Mouse (Mus musculus): ENCODE data around the gene Il11ra1. TPM values are rescaled to one million over a fixed set of nuclear protein-coding genes. Genes with fewer than 3 reads are reported as not detected.
A peak's percentile ranks its signal among the peaks of the same experiment; 100 is the strongest.
"Not testable (repeated sequence)": the region's sequence is repeated elsewhere in the genome, so short reads cannot be mapped to it uniquely, and the experiment has no call there.

The Il11ra1 gene
- total RNA-seq, 4 experiments from 2014 or later, result 41.4 to 51.9 (median 49.4) TPM

DNA sequence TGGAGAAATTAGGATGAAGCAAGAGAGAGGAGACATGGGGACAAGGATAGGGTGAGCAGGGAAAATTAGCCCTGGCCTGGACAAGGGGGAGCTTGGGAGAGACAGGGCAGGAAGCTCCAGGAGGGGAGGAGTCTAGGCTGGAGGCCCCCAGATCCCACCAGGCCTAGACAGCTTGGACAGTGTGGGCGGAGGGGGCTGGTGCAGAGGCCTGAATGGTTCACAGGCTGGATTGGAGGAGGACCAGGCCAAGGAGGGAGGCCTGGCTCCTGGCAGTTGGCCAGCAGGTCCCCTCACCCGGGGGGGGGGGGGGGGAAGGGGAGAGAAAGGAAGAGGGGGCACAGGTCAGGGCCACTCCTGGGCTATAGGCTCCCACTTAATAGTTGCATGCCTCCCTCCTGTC lies 20.5 kb upstream of the Il11ra1 start:
- DNase-seq (ENCODE audit: low spot score in 2 of 2), result no peak

- no peak for DNase-seq (ENCODE audit: low spot score in 2 of 2)
Observed at GRCm38 (mm10) chr4:41681176-41681575, 18.6 kb upstream of the Il11ra1 start.

DNA sequence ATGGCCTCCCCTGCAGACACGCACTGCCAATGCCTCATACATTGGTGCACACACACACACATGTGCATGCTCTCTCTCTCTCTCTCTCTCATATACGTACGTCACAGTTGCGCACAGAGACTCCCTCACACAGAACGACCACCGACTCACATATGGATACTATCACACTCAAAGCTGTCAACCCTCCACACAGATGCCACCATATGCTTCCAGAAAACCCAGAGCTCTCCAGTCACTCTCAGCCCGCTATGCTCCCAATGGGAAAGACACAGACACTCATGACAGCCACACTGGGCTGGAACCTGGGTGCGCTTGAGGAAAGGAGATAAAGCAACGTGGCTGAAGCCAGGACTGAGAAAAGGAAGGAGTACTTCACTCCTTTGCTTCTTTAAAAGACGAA lies 17.8 kb upstream of the Il11ra1 start:
- DNase-seq (ENCODE audit: low spot score in 2 of 2), result no peak

DNA sequence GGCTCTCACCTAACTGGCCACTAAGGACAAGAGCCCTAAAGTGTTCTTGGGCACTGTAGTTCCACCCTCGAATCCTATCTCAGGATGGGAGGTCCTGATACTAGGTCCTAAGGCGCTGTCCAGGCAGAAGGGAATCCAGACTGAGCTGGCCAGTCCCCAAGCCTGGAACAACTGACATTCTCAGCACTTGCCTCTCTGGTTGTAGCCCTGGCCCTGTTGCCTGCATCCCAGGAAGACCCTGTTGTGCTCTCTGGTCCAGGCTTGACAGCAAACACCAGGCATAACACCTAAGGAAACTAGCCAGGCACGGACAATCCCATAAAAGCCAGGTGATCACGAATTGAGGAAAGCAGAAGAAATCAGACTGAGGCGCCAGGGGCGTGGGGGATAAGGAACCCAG lies 17.0 kb upstream of the Il11ra1 start:
- DNase-seq (ENCODE audit: low spot score in 2 of 2), result no peak

GRCm38 (mm10) chr4:41683303-41683702 lies 16.5 kb upstream of the Il11ra1 start:
- DNase-seq (ENCODE audit: low spot score in 2 of 2), result not testable (repeated sequence)

DNA sequence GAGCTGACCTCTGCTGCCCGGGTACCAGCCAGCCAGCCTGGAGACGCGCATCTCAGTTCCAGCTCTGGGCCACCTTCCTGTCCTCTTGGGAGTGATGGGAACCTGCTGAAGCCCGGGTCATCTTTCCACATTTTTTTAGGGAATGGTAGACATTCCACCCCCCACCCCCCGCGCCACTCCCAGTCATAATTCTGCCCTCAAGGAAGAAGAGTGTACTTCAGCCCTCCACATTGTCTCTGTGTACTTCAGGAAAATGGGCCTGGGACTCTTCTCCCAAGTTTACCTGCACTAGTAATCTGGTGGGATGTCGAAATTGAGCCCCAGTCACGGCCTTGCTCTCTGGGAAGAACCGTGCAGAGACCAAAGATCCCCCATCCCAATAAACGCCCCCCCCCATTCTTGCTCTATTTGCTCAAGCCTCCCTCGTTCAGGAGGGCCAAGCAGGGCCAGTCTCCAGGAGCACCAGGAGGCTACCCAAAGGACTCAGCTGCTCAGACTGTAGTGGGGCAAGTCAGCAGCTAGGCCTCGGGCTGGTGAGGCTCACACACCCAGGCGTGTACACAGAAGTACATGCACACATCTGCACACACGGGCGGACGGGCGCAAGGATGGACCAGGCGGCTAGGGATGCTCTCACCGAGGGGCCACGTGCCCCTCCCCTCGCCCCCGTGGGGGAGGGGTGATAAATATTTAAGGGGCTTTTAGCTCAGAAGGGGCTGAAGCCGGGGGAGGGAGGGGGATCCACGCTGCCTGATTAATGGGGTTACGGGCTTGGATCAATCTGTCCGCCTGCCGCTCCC lies 15.5 kb upstream of the Il11ra1 start:
- not testable (repeated sequence) for DNase-seq (ENCODE audit: low spot score in 2 of 2)

DNA sequence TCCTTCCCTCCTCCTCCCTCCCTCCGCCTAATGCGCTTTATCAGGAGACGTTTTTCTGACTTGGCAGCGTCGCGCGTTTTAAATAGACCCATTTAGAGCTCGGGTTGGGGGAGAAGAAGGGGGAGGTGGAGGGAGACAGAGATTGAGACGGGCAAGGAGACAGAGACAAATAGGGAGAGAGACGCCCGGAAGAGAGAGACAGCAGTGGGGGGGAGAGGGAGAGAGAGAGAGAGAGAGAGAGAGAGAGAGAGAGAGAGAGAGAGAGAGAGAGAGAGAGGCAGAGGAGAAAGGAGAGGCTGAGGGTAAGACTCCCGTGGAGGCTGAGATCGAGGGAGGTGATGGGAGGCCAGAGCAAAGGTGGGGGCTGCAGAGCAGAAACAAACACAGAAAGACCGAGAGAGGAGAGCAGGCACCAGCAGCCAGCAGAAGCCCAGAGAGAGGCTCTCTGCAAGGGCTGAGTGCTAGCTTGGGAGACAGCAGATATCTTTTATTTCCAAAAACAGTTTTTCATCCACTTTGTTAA lies 14.8 kb upstream of the Il11ra1 start:
- DNase-seq (ENCODE audit: low spot score in 2 of 2), result not testable (repeated sequence)

- not testable (repeated sequence) for DNase-seq (ENCODE audit: low spot score in 2 of 2)
Observed at GRCm38 (mm10) chr4:41685882-41686492, 13.8 kb upstream of the Il11ra1 start.

- DNase-seq (ENCODE audit: low spot score in 2 of 2), result not testable (repeated sequence)
Observed at GRCm38 (mm10) chr4:41688562-41688961, 11.2 kb upstream of the Il11ra1 start.

DNA sequence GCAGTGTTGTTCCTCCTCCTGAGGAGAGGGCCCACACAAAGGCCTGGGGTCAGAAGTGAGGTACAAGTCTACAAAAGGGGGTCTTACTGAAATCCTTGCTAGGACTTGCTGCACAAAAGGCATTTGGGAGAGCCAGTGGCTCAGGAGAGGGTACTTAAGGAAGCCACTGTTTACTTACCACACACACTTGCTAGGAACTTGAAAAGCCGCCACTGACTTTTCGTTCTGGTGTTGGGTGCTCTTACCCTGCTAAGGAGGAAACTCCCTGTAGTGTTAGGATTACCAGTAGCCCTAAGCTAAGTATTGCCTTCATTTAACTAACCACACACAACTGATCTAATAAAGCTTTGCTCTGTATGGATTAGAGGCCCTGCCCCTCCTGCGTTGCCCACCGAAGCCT lies 9.8 kb upstream of the Il11ra1 start:
- not testable (repeated sequence) for DNase-seq (ENCODE audit: low spot score in 2 of 2)

- not testable (repeated sequence) for DNase-seq (ENCODE audit: low spot score in 2 of 2)
Observed at GRCm38 (mm10) chr4:41693511-41693910, 6.3 kb upstream of the Il11ra1 start.

GRCm38 (mm10) chr4:41695800-41696199 lies 4.0 kb upstream of the Il11ra1 start:
- not testable (repeated sequence) for DNase-seq (ENCODE audit: low spot score in 2 of 2)

GRCm38 (mm10) chr4:41696452-41696851 lies 3.3 kb upstream of the Il11ra1 start:
- DNase-seq (ENCODE audit: low spot score in 2 of 2), result not testable (repeated sequence)

DNA sequence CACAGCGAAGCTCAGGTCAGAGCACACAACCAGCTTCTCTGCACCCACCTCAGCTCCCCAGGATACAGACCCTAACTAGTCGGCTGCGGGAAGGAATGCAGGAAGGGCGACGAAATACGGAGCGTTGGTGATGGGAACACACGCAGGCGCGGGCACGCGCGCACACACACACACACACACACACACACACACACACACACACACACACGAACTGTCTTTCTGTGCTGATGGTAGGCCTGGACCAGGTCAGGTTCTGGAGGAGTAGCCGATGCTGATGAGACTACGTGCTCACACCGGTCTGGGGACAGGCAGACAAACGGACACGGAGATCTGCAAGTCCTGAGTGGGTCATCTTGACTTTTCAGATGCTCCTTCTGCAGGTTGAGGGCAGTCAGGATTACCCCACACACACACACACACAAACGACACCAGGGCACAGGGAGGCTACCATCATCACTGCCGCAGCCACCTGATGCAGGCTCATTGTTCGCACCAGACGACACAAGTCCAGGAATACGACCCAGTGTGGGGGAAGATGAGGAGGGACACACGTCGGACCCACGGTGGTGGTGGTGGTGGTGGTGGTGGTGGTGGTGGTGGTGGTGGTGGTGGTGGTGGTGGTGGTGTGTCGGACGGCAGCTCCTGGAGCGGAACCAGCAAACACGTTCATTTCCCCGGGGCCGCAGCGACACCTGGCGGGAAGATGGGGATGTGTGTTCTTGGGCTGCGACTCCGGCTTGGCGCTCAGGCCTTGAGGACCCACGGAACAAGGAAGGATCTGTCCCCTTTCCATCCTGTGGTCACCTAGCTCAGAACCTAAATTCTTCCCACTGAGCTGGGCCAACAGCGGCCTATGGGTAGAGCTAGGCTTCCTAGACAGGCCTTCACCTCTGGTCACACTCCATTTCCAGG lies 2.6 kb upstream of the Il11ra1 start, which contains the start of gene Cntfr:
Cntfr (minus strand) TSS at position 160 of the 912 bp plus-strand sequence.
- DNase-seq (ENCODE audit: low spot score in 2 of 2), result peak; percentile 80 to 85

- DNase-seq (ENCODE audit: low spot score in 2 of 2), result peak; percentile 68 to 75
Observed at GRCm38 (mm10) chr4:41698421-41699016, 1.3 kb upstream of the Il11ra1 start.

DNA sequence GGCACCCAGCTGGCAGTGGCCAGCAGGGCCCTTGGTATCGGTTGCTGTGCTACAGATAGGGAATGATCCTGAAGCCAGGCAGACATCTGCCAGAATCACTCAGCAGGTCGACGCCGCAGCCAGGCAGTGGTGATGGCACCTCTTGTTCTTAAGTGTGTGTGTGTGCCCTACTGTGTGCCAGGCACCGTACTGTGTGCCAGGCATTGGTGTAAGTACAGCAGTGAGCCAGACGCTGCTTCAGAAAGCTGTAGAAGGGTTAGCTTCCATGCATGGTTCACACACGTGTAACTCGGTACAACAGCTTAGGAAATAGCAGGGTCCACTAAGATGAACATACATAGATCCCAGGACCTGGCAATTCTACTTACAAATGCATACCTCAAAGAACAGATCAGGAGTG lies 435 bp downstream of the Il11ra1 start:
- peak in 1 of 2 experiments; percentile 51 for DNase-seq (ENCODE audit: low spot score in 2 of 2)

- DNase-seq (ENCODE audit: low spot score in 2 of 2), result not testable (repeated sequence)
Observed at GRCm38 (mm10) chr4:41702226-41702625, 2.4 kb downstream of the Il11ra1 start.

DNA sequence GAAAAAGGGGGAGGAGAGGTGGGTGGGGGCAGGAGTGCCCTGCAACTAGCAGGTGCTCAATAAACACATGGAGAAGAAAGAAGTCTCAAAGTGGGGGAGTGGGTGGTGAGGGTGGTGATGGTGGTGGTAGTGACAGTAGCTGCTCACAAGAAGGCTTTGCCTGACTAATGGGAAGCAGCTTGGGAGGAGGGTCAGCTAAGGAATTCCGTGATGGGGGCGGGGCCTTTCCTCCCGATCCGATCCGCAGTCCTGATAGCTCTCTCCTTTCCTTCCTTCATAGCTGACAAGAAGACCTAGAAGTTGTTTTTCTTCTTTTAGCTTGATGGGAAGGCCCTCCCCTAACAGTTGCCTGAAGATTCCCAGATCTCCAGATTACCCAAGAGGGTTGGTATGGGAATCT lies 4.9 kb downstream of the Il11ra1 start:
- no peak for DNase-seq (ENCODE audit: low spot score in 2 of 2)

DNA sequence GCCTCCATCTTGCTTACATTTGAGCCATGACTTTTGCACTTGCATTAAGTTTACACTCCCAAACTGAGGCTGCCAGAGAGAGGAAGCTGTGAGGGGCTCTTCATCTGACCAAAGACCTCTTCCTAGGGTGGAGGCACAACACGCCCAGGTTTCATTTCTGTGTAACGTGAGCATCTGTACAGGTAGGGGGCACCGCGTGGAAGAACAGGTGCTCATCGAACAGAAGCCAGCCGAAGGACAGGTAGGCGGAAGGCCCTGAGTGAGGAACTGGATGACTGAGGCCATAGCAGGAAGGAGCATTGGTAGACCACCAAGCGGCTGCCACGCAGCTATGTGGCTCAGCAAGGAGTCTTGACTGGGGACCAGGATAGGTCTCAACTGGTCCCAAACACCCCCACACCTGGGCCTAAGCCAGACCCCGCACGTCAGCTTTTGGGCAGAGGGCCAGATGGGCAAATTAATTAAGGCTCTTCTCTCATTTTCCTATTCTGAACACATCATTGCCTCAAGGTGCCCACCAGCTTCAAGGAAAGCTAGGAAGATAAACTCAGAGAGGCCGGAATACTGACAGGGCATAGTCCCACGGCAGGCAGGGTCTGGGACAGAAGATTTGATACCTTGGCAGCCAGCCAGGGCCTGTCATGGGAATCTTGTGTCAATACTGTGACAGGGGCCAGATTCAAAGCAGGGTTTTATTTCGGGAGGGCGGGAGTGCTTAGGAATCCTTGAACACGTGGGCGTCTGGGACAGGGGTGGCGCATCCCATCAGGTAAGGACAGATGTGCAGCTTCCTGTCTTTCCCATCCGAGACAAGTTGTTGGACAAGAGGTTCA lies 6.3 kb downstream of the Il11ra1 start:
- DNase-seq (ENCODE audit: low spot score in 2 of 2), result peak in 1 of 2 experiments; percentile 52

DNA sequence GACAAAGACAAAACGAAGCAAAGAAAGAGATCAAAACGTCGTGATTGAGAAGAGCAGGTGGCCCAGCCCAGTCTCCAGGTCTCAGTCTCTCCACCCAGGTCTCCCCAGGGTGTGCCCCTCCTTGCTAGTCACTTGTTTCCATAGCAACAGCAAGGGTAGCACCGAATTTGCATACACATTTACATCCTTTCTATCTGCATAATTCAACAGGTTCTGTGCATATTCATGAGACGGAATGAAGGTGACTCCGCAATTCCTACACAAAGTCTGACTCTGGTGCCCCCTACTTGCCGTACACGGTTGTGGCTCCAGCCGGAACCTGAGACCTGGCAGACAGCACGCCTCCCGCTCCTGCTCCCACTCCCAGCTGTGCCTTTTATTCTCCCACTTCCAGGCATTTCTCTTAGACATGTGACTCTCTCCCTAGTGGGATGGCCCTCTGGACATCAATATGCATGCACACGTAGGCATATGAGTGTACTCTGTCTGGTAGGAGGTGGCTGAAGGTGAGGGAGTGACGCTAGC lies 7.3 kb downstream of the Il11ra1 start:
- DNase-seq (ENCODE audit: low spot score in 2 of 2), result peak; percentile 49 to 58

Data from gastrocnemius, adult 8-10 months (tissue).